Mouse (Mus musculus) liver, postnatal 0 days (tissue): ENCODE measurements around the gene Tox2.

Source experiments
- CTCF ChIP-seq: sonication (generic); IDR thresholded peaks from 2 replicates; pipeline ENCODE4 v1.5.1; 2016; ENCODE audit warnings: antibody characterized with exemption, low read depth
- EP300 ChIP-seq: IDR thresholded peaks from 2 replicates; pipeline ENCODE4 v1.6.1; 2016; ENCODE audit warnings: antibody characterized with exemption, low read depth, mild to moderate bottlenecking

- no peak for TF ChIP-seq EP300
- no peak for TF ChIP-seq CTCF
Measured at GRCm38 (mm10) chr2:163332368-163333055, 129.6 kb downstream of the Tox2 start.
